In genomic region chr19:45541409-45542041, GRCm38 (mm10) we compare ENCODE assay signal across 8 mouse cellular contexts. TPM values are rescaled to one million over a fixed set of nuclear protein-coding genes. Genes with fewer than 3 reads are reported as not detected.
DNase-seq lines count a peak whose midpoint lies in the region; ATAC-seq and TF ChIP-seq lines count a peak whose summit lies in the region.

No protein-coding gene starts in this region.

- in situ Hi-C loops in ES-E14 (cut with MboI; ENCODE audit: low sequenced_read_pairs in 2 of 2, unreplicated experiment in 2 of 2) = loop anchor here in 1 of 2 experiments (10.0 kb wide), 1 partner anchor 317 kb away; no protein-coding TSS in a partner anchor

- H3K27me3 ChIP-seq in heart, adult 2 months (ENCODE audit: control insufficient read depth, insufficient read depth, low read length) = peaks cover 6% of the 10 kb centered on the region
- H3K27me3 ChIP-seq in heart, embryonic 16.5 days (ENCODE audit: control insufficient read depth, insufficient read depth, low read length) = peaks cover 41% of the 10 kb centered on the region
- H3K27me3 ChIP-seq in midbrain, embryonic 16.5 days (ENCODE audit: control insufficient read depth, insufficient read depth, low read depth, low read length) = peaks cover 29% of the 10 kb centered on the region

- H3K4me1 ChIP-seq in heart, adult 2 months (ENCODE audit: control insufficient read depth, insufficient read depth, low read length) = peaks cover 3% of the 10 kb centered on the region
- peaks cover 0 to 2% of the 10 kb centered on the region in 2 experiments; a peak in 1 of 4 replicates for H3K4me1 ChIP-seq in ES-E14 (ENCODE audit: control insufficient read depth in 2 of 2, insufficient read depth in 2 of 2, low read length in 2 of 2, poor library complexity in 1 of 2)
- no peaks in the 10 kb centered on the region for H3K4me1 ChIP-seq in cortical plate, adult 2 months (ENCODE audit: control insufficient read depth, insufficient read depth, low read length)
- H3K4me1 ChIP-seq in heart, embryonic 16.5 days (ENCODE audit: control insufficient read depth, insufficient read depth, low read length) = peaks cover 13% of the 10 kb centered on the region
- peaks cover 8% of the 10 kb centered on the region for H3K4me1 ChIP-seq in midbrain, embryonic 16.5 days (ENCODE audit: control insufficient read depth, insufficient read depth, low read length)

- H3K4me2 ChIP-seq in heart, embryonic 16.5 days (ENCODE audit: low read depth, low read length) = peak overlapping the region; percentile 81
- H3K4me2 ChIP-seq in midbrain, embryonic 16.5 days (ENCODE audit: low read length) = peak overlapping the region; percentile 71

- no peak for TF ChIP-seq EP300 in heart, adult 2 months (IDR thresholded peaks at IDR 0.05; ENCODE audit: insufficient read depth, low read depth, low read length)

- no peaks in the 10 kb centered on the region for H3K79me2 ChIP-seq in heart, adult 2 months (replicated peaks; ENCODE audit: control insufficient read depth, insufficient read depth, low read length)

- intact Hi-C loops in heart, adult 2 months (cut with DNase I) = no loop called here
- intact Hi-C loops in left cerebral cortex, postnatal 25 days (cut with DNase I) = loop anchor here (5.0 kb wide), 2 partner anchors 54 to 239 kb away; no protein-coding TSS in a partner anchor

- peak overlapping the region; percentile 27 for H3K9ac ChIP-seq in heart, adult 2 months (ENCODE audit: low read depth, low read length)
- peak overlapping the region; percentile 58 for H3K9ac ChIP-seq in ES-E14 (ENCODE audit: insufficient read depth, low read depth, low read length, poor library complexity, severe bottlenecking)
- H3K9ac ChIP-seq in heart, embryonic 16.5 days (ENCODE audit: low read length) = peak overlapping the region; percentile 71
- peak overlapping the region; percentile 70 for H3K9ac ChIP-seq in midbrain, embryonic 16.5 days (ENCODE audit: low read depth, low read length)

- H3K9me3 ChIP-seq in ES-E14 (ENCODE audit: control insufficient read depth, insufficient read depth, low read depth, low read length) = no peaks in the 10 kb centered on the region
- no peaks in the 10 kb centered on the region for H3K9me3 ChIP-seq in heart, embryonic 16.5 days (replicated peaks; ENCODE audit: control insufficient read depth, low read length)
- no peaks in the 10 kb centered on the region for H3K9me3 ChIP-seq in midbrain, embryonic 16.5 days (replicated peaks; ENCODE audit: control insufficient read depth, low read length, poor library complexity, severe bottlenecking)

- no peak for TF ChIP-seq POLR2A in heart, adult 2 months (IDR thresholded peaks at IDR 0.05; ENCODE audit: insufficient read depth, low read depth, low read length)
- TF ChIP-seq POLR2A in cortical plate, adult 2 months (IDR thresholded peaks at IDR 0.05; ENCODE audit: extremely low read depth, insufficient read depth, low read length) = no peak

- WGBS in heart, adult 2 months = 1% methylated on average over 58 of the region's 58 CpGs
- WGBS in heart, embryonic 16.5 days = under 1% methylated on average over 55 of the region's 58 CpGs
- WGBS in midbrain, embryonic 16.5 days = 1% methylated on average over 38 of the region's 58 CpGs

- no peak overlapping the region for H3K27ac ChIP-seq in heart, adult 2 months
- no peak overlapping the region for H3K27ac ChIP-seq in ES-E14 (ENCODE audit: insufficient read depth, low read depth, low read length, poor library complexity, severe bottlenecking)
- H3K27ac ChIP-seq in cortical plate, adult 2 months (ENCODE audit: insufficient read depth, low read length) = no peak overlapping the region
- H3K27ac ChIP-seq in heart, embryonic 16.5 days (ENCODE audit: low read length) = no peak overlapping the region
- peak overlapping the region; percentile 55 for H3K27ac ChIP-seq in midbrain, embryonic 16.5 days (ENCODE audit: low read length)

- no peaks in the 10 kb centered on the region for H3K36me3 ChIP-seq in heart, adult 2 months (ENCODE audit: control insufficient read depth, insufficient read depth, low read length)
- H3K36me3 ChIP-seq in ES-E14 (ENCODE audit: control insufficient read depth, insufficient read depth, low read length, poor library complexity, severe bottlenecking) = no peaks in the 10 kb centered on the region
- no peaks in the 10 kb centered on the region for H3K36me3 ChIP-seq in heart, embryonic 16.5 days (ENCODE audit: control insufficient read depth, insufficient read depth)
- H3K36me3 ChIP-seq in midbrain, embryonic 16.5 days (ENCODE audit: control insufficient read depth, insufficient read depth, low read length) = no peaks in the 10 kb centered on the region

- peak; percentile 44 for ATAC-seq in heart, embryonic 16.5 days (replicated peaks; ENCODE audit: extremely low read depth, insufficient read depth, low FRiP score)
- peak; percentile 52 for ATAC-seq in midbrain, embryonic 16.5 days

- peak; percentile 15; the same call in 1 of the 2 replicates for TF ChIP-seq CTCF in heart, adult 2 months (IDR thresholded peaks at IDR 0.05)
- TF ChIP-seq CTCF in cortical plate, adult 2 months (IDR thresholded peaks at IDR 0.05; ENCODE audit: extremely low read depth, insufficient read depth, low read length) = no peak

- peak; percentile 44 to 54 for DNase-seq in heart, adult 2 months
- DNase-seq in heart, adult 8-10 months (ENCODE audit: low spot score) = no peak
- no peak for DNase-seq in ES-E14 (ENCODE audit: low read depth, low spot score)
- peak; percentile 43 to 63 for DNase-seq in left cerebral cortex, postnatal 25 days (ENCODE audit: low spot score in 2 of 2)
- DNase-seq in testis, postnatal 10 days (ENCODE audit: low spot score) = peak; percentile 66

- peak overlapping the region; percentile 36; the same call in 1 of the 2 replicates for H3K4me3 ChIP-seq in heart, adult 2 months
- peak overlapping the region; percentile 46 to 67 for H3K4me3 ChIP-seq in ES-E14 (ENCODE audit: insufficient read depth in 1 of 2, low read depth in 1 of 2, low read length in 2 of 2, poor library complexity in 1 of 2, severe bottlenecking in 1 of 2)
- H3K4me3 ChIP-seq in cortical plate, adult 2 months (ENCODE audit: insufficient read depth, low read length) = peak overlapping the region; percentile 23
- H3K4me3 ChIP-seq in heart, embryonic 16.5 days (ENCODE audit: low read length) = peak overlapping the region; percentile 54
- peak overlapping the region; percentile 45 for H3K4me3 ChIP-seq in midbrain, embryonic 16.5 days (ENCODE audit: low read depth, low read length)

TF ChIP-seq in ES-E14, 5 proteins besides CTCF, POLR2A, EP300 and RAD21:
- TF ChIP-seq MAFK (IDR thresholded peaks at IDR 0.05; ENCODE audit: insufficient read depth, low read depth, low read length) = no peak
- peak; percentile 10; the same call in 1 of the 2 replicates for TF ChIP-seq HCFC1 (IDR thresholded peaks at IDR 0.05; ENCODE audit: borderline replicate concordance, insufficient read depth, low read length)
- TF ChIP-seq ZC3H11A (IDR thresholded peaks at IDR 0.05; ENCODE audit: borderline replicate concordance, low read depth, low read length) = no peak
- no peak for TF ChIP-seq CHD2 (IDR thresholded peaks at IDR 0.05; ENCODE audit: low read depth, low read length)
- TF ChIP-seq ZNF384 (IDR thresholded peaks at IDR 0.05; ENCODE audit: low read depth, low read length) = no peak

RNA-seq across cellular contexts. Expression of gene Poll, which starts 18.8 kb away (rescaled TPM):
- total RNA-seq in heart, adult 2 months (2021) = 1 to 10 TPM; 9.7 to 9.8 TPM
- polyA plus RNA-seq in heart, adult 2 months (2012; rRNA removed) = 9.5 and 10.7 TPM in 2 replicates
- 10 to 100 TPM; 10.8 to 12.1 (median 11.6) TPM for total RNA-seq in heart, adult 8-10 months (2022)
- total RNA-seq in ES-E14 (2012; rRNA removed) = 13.4 and 16.0 TPM in 2 replicates
- 10.8 and 11.4 TPM in 2 replicates for polyA plus RNA-seq in cortical plate, adult 2 months (2012; rRNA removed)
- polyA plus RNA-seq in heart, embryonic 16.5 days (2015; fragmentation: Nextera tagmentation; extraction: Ambion mirVana) = 13.4 and 14.5 TPM in 2 replicates
- 1 to 10 TPM; 8.6 to 8.7 TPM for total RNA-seq in left cerebral cortex, postnatal 25 days (2021)
- polyA plus RNA-seq in midbrain, embryonic 16.5 days (2015; fragmentation: Nextera tagmentation; extraction: Ambion mirVana) = 12.7 and 13.3 TPM in 2 replicates

RNA-seq across cellular contexts. Expression of gene Gm17018, which starts 18.9 kb away (rescaled TPM):
- total RNA-seq in heart, adult 2 months (2021) = 10 to 100 TPM; 22.1 to 22.4 TPM
- 6.1 and 10.2 TPM in 2 replicates for polyA plus RNA-seq in heart, adult 2 months (2012; rRNA removed)
- 10 to 100 TPM; 19.3 to 29.4 (median 22.0) TPM for total RNA-seq in heart, adult 8-10 months (2022)
- total RNA-seq in ES-E14 (2012; rRNA removed) = 15.0 and 17.5 TPM in 2 replicates
- polyA plus RNA-seq in cortical plate, adult 2 months (2012; rRNA removed) = 54.5 and 56.5 TPM in 2 replicates
- 32.0 and 33.8 TPM in 2 replicates for polyA plus RNA-seq in heart, embryonic 16.5 days (2015; fragmentation: Nextera tagmentation; extraction: Ambion mirVana)
- 10 to 100 TPM; 70.4 to 71.2 TPM for total RNA-seq in left cerebral cortex, postnatal 25 days (2021)
- polyA plus RNA-seq in midbrain, embryonic 16.5 days (2015; fragmentation: Nextera tagmentation; extraction: Ambion mirVana) = 66.9 and 75.8 TPM in 2 replicates

Comparison
In these comparisons a context has a peak if more than half of its experiments do, and no peak if none do; other contexts are left out.
1. DNase-seq: peak in heart, adult 2 months (2 of 2), left cerebral cortex, postnatal 25 days (2 of 2) and testis, postnatal 10 days (single experiment); none in heart, adult 8-10 months (single experiment) and ES-E14 (single experiment).
2. Peak in every context shown above with its lines, with median percentiles within 50 percentile points of each other: H3K4me3 ChIP-seq and H3K9ac ChIP-seq.